Mouse (Mus musculus) neural tube, embryonic 14.5 days (tissue): ENCODE measurements around the gene Figla. TPM values are rescaled to one million over a fixed set of nuclear protein-coding genes. Genes with fewer than 3 reads are reported as not detected.

Experiments
- ATAC-seq: fragments of 200-750 bp; cut with Nextera tagmentation; 2 replicates; pipeline ENCODE4 v1.8.0; 2017; ENCODE audit warnings: low read depth, mild to moderate bottlenecking, moderate TSS enrichment, moderate library complexity
- H3K27ac ChIP-seq: fragments of 300-500 bp; sonication (generic); 2 replicates; pipeline ENCODE4 v1.5.1; 2014; ENCODE audit warnings: low read depth, mild to moderate bottlenecking, control low read depth, low read length, moderate library complexity, mixed read lengths
- H3K27me3 ChIP-seq: fragments of 300-500 bp; sonication (generic); 2 replicates; pipeline ENCODE4 v1.6.1; 2014; ENCODE audit warnings: low read length; ENCODE audit not compliant: control insufficient read depth, insufficient read depth
- H3K36me3 ChIP-seq: fragments of 300-500 bp; sonication (generic); 2 replicates; pipeline ENCODE4 v1.6.1; 2014; ENCODE audit warnings: low read length, mixed read lengths; ENCODE audit not compliant: control insufficient read depth, insufficient read depth
- H3K4me1 ChIP-seq: fragments of 300-500 bp; sonication (generic); 2 replicates; pipeline ENCODE4 v1.6.1; 2014; ENCODE audit warnings: low read length; ENCODE audit not compliant: control insufficient read depth, insufficient read depth
- H3K4me2 ChIP-seq: fragments of 300-500 bp; sonication (generic); 2 replicates; pipeline ENCODE4 v1.6.1; 2014; ENCODE audit warnings: mild to moderate bottlenecking, low read depth, low read length, control low read depth
- H3K4me3 ChIP-seq: fragments of 300-500 bp; sonication (generic); 2 replicates; pipeline ENCODE4 v1.5.1; 2014; ENCODE audit warnings: low read depth, low read length, control low read depth, mixed read lengths
- H3K9ac ChIP-seq: fragments of 300-500 bp; sonication (generic); replicated peaks from 2 replicates; pipeline ENCODE4 v1.6.1; 2014; ENCODE audit warnings: low read depth, mild to moderate bottlenecking, control low read depth, low read length, mixed read lengths
- H3K9me3 ChIP-seq: fragments of 300-500 bp; sonication (generic); 2 replicates; pipeline ENCODE4 v1.6.1; 2016; ENCODE audit warnings: low read length; ENCODE audit not compliant: control insufficient read depth
- WGBS: fragments of 180-500 bp; shearing (Covaris S2); extraction: QIAGEN DNeasy Blood & Tissue Kit; methylation state at CpG from one replicate; pipeline ENCODE4 v1.1.7; 2014; 5-methylcytosine and 5-hydroxymethylcytosine counted together
- polyA plus RNA-seq: library from polyadenylated mRNA; unstranded; fragments of >200 nt; fragmentation: Nextera tagmentation; extraction: Ambion mirVana; gene quantifications from 2 replicates; pipeline ENCODE4 v1.2.1, GENCODE M21; 2014

Figla gene
- polyA plus RNA-seq, 1 experiment from 2014 or later = not detected

DNA sequence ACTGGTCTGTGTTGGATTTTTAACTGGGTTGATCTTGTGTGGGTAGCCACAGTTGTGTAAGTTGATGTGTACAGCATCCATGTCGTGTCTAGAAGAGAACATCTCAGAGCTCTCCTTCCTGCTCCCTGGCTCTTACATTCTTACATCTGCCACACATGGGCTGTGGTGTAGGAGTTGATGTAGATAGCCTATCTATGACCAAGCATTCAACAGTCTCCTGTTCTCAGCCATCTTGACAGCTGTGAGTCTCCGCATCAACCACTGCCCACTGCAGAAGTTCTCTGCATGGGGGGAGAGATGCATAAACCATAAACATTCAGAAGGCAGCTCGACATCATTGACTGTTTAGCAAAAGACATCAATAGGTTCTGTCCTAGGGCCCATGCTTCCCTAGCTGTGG is 53.9 kb downstream of the Figla start:
- ATAC-seq = no peak
- no peak overlapping the region for H3K9ac ChIP-seq
- H3K27me3 ChIP-seq = no peaks in the 10 kb centered on the region
- no peak overlapping the region for H3K27ac ChIP-seq
- no peak overlapping the region for H3K4me3 ChIP-seq
- H3K9me3 ChIP-seq = no peaks in the 10 kb centered on the region
- 86% methylated on average over 3 of the region's 3 CpGs for WGBS
- no peak overlapping the region for H3K4me2 ChIP-seq
- H3K36me3 ChIP-seq = no peaks in the 10 kb centered on the region
- H3K4me1 ChIP-seq = peaks cover 33% of the 10 kb centered on the region

DNA sequence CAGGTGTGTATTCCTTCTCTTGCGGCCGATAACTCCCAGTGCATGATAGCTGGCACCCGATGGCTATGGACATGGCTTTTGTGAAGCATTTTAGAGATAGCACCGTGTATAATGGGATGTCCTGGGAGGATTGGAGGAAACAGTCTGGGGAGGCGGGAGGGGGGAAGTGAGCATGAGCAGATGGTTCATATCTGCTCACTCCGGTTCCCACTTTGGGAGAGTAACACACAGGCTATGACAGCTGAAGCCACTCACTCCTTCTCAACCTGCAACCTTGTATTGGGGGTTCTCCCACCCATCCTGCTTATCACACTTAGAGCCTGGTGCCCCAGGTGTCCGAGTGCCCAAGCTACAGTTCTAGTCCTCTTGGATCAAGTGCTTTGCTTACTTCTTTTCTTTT is 54.3 kb downstream of the Figla start:
- Histone ChIP-seq H3K4me1 (peaks cover 29% of the 10 kb centered on the region), H3K36me3 (no peaks in the 10 kb centered on the region), H3K27me3 (no peaks in the 10 kb centered on the region), H3K4me3 (no peak overlapping the region), H3K4me2 (no peak overlapping the region), H3K27ac (no peak overlapping the region), H3K9ac (no peak overlapping the region), H3K9me3 (no peaks in the 10 kb centered on the region)
- ATAC-seq = no peak
- WGBS = 70% methylated on average over 7 of the region's 7 CpGs

Other genes with a start within 250 kb of the Figla start
- gene Nat8f6, start 195.2 kb upstream of the Figla start, polyA plus RNA-seq = not detected in 2 replicates
- gene Nat8f5, start 195.2 kb upstream of the Figla start, polyA plus RNA-seq = not detected in 2 replicates
- not detected in 2 replicates for gene Nat8, start 184.1 kb upstream of the Figla start, polyA plus RNA-seq
- not detected in 2 replicates for gene Nat8f2, start 147.0 kb upstream of the Figla start, polyA plus RNA-seq
- gene Nat8f4, start 111.3 kb upstream of the Figla start, polyA plus RNA-seq = 4.6 and 5.6 TPM in 2 replicates
- gene Tprkb, start 104.3 kb upstream of the Figla start, polyA plus RNA-seq = 51.6 and 54.7 TPM in 2 replicates
- 14.1 and 18.1 TPM in 2 replicates for gene Nat8f1, start 100.5 kb upstream of the Figla start, polyA plus RNA-seq
- 69.4 and 82.6 TPM in 2 replicates for gene Dusp11, start 54.5 kb upstream of the Figla start, polyA plus RNA-seq
- 94.7 and 111 TPM in 2 replicates for gene Add2, start 12.5 kb downstream of the Figla start, polyA plus RNA-seq
- 20.9 and 24.3 TPM in 2 replicates for gene Tgfa, start 179.1 kb downstream of the Figla start, polyA plus RNA-seq